Mouse (Mus musculus) embryonic stem cell, embryonic (primary cell): ENCODE results near the gene Armh2.
"Not testable (repeated sequence)": the region's sequence is repeated elsewhere in the genome, so short reads cannot be mapped to it uniquely, and the experiment has no call there.

ENCODE experiments used
- CTCF ChIA-PET, 4 experiments: fragments of 300-600 bp in 2 of 4; fragments of 350-600 bp in 2 of 4; sonication (Branson Sonifier 250); formaldehyde crosslinking; loops; one replicate each; lab custom pipeline; 2022; ENCODE audit warnings: inconsistent platforms in 2 of 4; lab: Charles Lee
- POLR2A ChIA-PET, 4 experiments: fragments of 300-600 bp in 2 of 4; fragments of 350-600 bp in 2 of 4; sonication (Branson Sonifier 250); formaldehyde crosslinking; loops; one replicate each; lab custom pipeline; 2022; ENCODE audit warnings: antibody characterized with exemption in 4 of 4, inconsistent platforms in 1 of 4; lab: Charles Lee

Gene Armh2

DNA sequence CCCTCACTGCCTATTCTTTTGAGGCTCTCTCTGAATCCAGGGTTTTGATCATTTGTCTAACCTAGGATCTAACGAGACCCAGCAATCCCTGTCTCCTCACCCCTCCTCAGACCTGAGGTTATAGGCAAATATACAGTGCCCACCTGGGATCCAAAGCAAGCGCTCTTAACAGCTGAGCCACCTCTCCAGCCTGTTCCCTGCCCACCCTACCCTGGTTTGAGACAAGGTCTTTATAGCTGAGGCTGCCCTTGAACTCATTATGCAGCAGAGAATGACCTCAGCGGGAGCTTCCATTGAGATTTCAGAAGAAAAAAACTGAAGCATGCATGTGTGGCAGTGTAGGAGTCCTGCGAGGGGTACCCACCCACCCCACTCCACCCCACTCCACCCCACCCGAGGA is 6.5 kb upstream of the Armh2 start:
- CTCF ChIA-PET: interaction anchor here in 1 of 4 experiments (1.6 kb wide), 1 partner anchor 21 kb away, joined by 4 read pairs; no protein-coding TSS in a partner anchor

DNA sequence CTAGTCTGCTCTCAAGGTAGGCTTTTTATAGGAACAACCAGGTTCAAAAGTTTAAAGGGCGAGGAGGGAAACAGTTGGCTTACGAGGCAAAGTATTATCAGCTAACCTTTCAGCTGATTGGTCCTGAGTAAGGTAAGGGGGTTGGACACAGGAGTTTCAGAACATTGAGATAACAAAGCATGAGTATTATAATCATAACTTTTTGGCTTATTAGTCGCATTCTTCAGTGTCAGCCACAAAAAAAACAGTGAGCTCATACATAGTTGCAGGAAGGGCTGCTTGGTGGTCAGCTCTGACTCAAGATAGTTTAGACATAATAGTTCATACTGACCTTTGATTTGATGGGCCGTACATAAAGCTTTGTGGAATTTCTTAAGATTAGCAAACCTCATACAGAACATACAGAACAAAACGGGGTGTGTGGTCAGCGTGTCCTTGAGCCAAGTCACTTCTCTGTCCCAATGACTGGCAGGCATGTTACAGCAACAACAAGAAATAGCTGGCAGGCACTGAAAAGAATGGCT is 5.4 kb upstream of the Armh2 start:
- CTCF ChIA-PET: interaction anchor here in 2 of 4 experiments (1.0 to 1.6 kb wide), 2 partner anchors 14 to 22 kb away, joined by 3 to 4 read pairs; no protein-coding TSS in a partner anchor

More for the DNA sequence above, 6.5 kb upstream of the Armh2 start:
- POLR2A ChIA-PET: interaction anchor here in 2 of 4 experiments (1.2 to 1.8 kb wide), 5 partner anchors 9 to 69 kb away, joined by 3 to 5 read pairs (median 3); partner anchors contain the start of gene Gmnn (in 1 of the 2)

DNA sequence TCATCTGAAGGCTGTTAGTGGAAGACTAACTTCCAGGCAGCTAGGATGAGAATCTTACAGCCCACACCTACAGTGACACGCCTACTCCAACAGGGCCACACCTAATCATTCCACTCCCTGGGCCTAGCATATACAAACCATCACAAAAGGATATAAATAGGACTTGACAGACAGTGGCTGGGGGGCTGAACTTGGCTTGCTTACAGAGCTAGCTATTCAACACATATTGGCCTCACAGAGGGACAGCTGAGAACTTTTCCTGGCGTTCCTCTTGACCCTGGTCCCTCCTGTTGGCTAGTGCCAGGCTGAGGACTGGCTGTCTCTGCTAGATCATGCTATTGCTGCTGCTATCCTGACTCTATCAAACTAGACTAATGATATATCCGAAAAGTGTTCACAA is 6.8 kb downstream of the Armh2 start:
- POLR2A ChIA-PET: interaction anchor here in 3 of 4 experiments (0.9 to 8.8 kb wide), 4 partner anchors 11 to 14 kb away, joined by 3 to 67 read pairs (median 7); partner anchors contain the start of gene Gmnn (in 3 of the 3)

More for the DNA sequence above, 5.4 kb upstream of the Armh2 start:
- POLR2A ChIA-PET: interaction anchor here in 2 of 4 experiments (0.9 to 2.3 kb wide), 5 partner anchors 16 to 67 kb away, joined by 3 to 5 read pairs (median 4); partner anchors contain the start of gene Gmnn (in 1 of the 2)

DNA sequence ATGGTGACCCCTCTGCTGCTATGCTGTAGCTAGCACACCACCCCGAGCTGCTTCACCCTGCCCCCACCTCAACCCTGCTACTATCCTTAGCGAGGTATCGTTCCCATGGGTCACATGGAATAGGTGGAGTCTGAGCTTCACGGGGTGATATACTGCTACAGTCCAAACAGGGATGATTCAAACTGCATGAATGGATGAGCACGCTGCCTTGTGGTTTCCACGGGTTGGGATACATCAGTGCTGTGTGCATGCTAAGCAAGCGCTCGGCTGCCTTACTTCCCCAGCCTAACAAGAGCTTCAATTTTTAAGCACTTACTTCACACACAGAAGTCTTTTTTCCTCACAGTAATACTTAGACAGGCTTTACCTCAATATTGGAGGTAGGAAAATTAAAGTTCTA is 9.8 kb downstream of the Armh2 start:
- ChIA-PET CTCF (interaction anchor here in 2 of 4 experiments (0.6 to 1.0 kb wide), 2 partner anchors 10 to 37 kb away, joined by 3 read pairs; no protein-coding TSS in a partner anchor), POLR2A (interaction anchor here (0.9 to 8.8 kb wide), 11 partner anchors 8 to 987 kb away, joined by 3 to 67 read pairs (median 3); partner anchors contain the start of genes Armh2 (in 2 of the 4), Gmnn (in 2 of the 4), Hist1h1a (in 1 of the 4) and Tdp2 (in 1 of the 4))

More for the DNA sequence above, 6.8 kb downstream of the Armh2 start:
- CTCF ChIA-PET: interaction anchor here in 1 of 4 experiments (0.6 kb wide), 1 partner anchor 436 kb away, joined by 10 read pairs; no protein-coding TSS in a partner anchor

DNA sequence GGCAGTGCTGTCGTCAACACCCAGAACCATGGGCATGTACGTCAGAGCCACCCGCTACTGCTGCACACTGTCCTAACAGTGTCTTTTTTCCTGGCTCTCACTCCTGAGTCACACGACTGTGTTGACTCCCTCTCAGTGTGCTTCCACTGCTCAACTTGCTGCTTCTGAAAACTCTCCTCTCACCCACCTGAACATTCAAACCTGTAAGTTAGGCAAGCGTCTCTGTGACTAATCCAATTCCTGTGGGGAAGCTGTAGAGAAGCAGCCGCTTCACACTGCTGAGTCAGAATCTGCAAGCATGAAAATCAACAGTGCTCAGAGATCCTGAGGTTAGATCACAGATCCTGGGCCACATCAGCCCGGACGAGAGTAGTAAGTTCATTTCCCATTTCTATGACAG is 10.4 kb downstream of the Armh2 start:
- ChIA-PET POLR2A (interaction anchor here in 1 of 4 experiments (0.8 to 8.8 kb wide), 7 partner anchors 8 to 49 kb away, joined by 4 to 67 read pairs (median 8); partner anchors contain the start of genes Armh2 and Gmnn), CTCF (interaction anchor here in 1 of 4 experiments (1.0 kb wide), 1 partner anchor 38 kb away, joined by 3 read pairs; no protein-coding TSS in a partner anchor)

DNA sequence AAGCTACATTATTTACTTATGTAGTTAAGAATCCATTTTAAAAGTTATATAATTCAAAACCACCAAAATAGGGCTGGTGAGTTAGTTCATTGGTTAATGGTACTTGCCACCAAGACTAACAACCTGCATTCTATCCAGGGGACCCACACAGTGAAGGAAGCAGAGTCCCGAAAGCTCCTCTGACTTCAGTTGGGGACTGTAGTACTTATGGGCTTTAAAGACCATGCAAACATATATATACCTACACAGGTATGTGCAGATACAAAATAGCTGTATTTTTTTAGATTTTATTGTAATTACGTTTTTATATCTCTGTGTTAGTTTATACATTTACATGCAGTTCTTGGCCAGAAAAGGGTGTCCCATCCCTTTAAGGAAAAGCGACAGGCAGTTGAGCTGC is 15.7 kb downstream of the Armh2 start:
- ChIA-PET CTCF (no interaction called here), POLR2A (interaction anchor here in 2 of 4 experiments (0.6 to 7.2 kb wide), 10 partner anchors 10 to 447 kb away, joined by 3 to 67 read pairs (median 3); no protein-coding TSS in a partner anchor)

DNA sequence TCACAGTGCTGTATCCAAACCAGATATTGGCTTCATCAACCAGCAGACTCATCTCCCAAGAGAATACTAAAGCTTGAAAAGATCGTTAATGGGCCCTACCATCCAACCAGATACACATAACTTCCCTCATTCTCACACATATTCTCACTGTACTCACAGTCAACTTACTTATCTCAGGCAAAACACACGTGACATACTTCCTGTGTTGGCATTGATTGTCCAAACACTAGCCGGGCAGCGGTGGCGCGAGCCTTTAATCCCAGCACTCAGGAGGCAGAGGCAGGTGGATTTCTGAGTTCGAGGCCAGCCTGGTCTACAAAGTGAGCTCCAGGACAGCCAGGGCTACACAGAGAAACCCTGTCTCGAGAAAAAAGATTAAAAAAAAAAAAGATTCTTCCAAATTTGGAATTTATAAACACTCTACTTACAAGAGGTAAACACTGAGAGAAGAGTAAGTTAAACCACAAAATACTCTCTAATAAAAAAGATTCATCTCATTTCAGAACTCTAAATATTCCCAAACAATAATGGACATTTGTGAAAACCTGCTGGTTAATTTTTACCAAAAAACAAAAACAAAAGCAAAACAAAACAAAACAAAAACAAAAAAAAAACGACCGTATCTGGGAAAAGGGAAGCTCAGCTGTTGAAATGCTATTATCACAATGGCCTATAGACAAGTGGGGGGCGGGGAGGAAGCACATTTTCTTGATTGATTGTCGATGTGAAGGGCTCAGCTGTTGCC is 17.0 kb downstream of the Armh2 start:
- ChIA-PET CTCF (no interaction called here), POLR2A (interaction anchor here in 3 of 4 experiments (0.6 to 7.2 kb wide), 10 partner anchors 11 to 158 kb away, joined by 3 to 67 read pairs (median 4); no protein-coding TSS in a partner anchor)

DNA sequence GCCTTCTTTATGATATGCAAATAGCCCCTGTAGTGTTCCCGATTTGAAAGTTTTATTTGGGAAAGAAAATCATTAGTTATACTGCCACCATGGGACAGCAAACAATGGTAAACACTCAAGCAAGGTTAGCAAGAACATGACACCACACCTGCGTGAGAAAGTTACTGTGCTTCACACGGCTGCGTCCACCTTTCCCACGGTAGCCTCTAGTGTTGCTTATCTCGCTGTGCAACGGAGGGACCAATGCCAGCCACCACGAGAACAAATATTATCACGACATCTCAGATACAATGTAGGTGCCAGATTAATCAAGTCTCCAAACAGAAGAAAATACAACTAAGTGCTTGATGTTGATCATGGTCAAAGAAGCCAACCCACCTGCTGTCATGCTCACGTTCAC is 18.4 kb downstream of the Armh2 start:
- ChIA-PET POLR2A (interaction anchor here in 2 of 4 experiments (1.4 to 7.2 kb wide), 5 partner anchors 13 to 58 kb away, joined by 3 to 67 read pairs (median 7); no protein-coding TSS in a partner anchor), CTCF (no interaction called here)

DNA sequence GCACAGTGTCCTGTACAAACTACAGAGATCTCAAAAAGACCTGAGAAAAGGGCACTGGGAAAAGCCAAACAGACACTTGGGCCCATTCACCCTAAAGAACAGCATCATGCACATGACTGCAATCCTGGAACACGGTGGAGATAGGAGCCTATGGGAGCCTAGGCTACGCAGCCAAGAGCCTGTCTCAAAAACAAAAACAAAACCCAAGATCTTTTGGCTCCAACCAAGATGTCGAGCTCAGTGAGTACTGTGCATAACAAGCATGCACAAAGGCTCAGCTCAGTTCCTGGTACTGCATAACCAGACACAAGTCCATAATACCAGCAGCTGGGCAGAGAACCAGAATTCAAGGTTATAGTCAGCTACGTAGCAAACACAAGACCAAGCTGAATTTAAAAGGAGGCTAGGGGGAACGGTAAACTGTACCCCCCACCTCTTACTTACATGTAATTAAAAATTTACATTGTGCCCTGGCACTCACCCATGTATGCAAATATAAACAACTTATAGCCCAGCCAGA is 19.4 kb downstream of the Armh2 start:
- CTCF ChIA-PET: no interaction called here
- POLR2A ChIA-PET: interaction anchor here (0.9 to 7.2 kb wide), 12 partner anchors 8 to 997 kb away, joined by 3 to 67 read pairs (median 6); partner anchors contain the start of gene Hist1h1a (in 1 of the 4)

DNA sequence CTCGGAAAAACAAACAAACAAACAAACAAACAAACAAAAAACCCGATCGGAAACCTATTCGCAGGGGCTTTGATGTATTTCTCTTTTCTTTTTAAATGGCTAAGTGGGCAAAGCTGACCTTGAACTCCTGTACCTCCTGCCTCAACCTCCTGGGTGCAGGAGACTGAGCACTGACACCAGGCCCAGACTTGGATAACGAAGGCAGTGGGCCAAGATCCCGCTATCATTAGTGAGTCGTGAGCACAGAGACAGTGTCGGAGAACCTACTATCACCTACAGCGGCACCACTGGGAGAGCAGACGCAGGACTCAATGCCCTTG is 20.0 kb downstream of the Armh2 start:
- ChIA-PET CTCF (interaction anchor here in 1 of 4 experiments (0.6 to 1.3 kb wide), 2 partner anchors 178 to 294 kb away, joined by 3 read pairs; no protein-coding TSS in a partner anchor), POLR2A (interaction anchor here (0.6 to 7.2 kb wide), 31 partner anchors 7 to 1001 kb away, joined by 3 to 67 read pairs (median 4); partner anchors contain the start of gene Hist1h1a (in 2 of the 4))

DNA sequence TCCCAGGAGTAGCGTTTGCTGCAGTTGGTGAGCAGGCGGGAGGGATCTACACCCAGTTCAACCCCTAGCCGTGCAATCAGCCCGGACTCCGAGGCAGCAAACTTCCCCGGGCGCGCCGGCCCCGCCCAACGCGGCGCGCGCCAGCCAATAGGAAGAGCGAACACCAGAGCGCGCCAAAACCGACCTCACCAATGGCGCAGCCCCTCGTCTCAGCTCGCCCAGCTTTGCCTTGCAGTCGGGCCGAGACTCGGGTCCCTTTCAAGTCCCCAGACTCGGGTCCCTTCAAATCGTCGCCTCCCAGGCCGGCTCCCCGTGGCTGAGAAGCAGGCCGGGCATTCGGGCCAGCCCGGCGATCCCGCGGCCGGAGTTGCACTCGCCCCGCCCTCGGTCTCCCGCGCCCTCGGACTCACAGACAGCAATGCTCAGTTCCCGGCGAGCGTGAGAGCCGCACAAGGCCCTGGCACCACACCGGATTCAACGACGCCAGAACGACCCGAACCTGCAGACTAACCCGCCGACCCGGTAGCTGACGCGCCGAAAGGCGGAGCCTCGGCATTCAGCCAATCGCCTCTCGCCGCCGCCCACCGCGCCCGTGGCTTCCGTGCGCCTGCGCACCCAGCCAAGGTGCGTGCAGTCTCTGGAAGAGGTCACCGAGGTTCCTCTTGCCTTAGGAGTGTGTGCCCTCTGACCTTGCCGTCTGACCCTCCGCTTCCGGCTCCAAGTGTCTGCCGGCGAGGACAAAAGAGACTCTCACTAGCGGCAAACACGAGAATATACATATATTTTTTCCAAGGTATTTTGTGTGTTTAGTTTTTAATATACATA is 20.6 kb downstream of the Armh2 start, which contains the start of gene Gmnn:
Gene Gmnn (minus strand): TSS at position 521 of the 825 bp plus-strand sequence.
- ChIA-PET CTCF (interaction anchor here in 1 of 4 experiments (0.6 to 1.3 kb wide), 2 partner anchors 177 to 293 kb away, joined by 3 read pairs; no protein-coding TSS in a partner anchor), POLR2A (interaction anchor here (0.6 to 7.2 kb wide), 41 partner anchors 8 to 1014 kb away, joined by 3 to 67 read pairs (median 3); partner anchors contain the start of gene Hist1h1a (in 2 of the 4))

DNA sequence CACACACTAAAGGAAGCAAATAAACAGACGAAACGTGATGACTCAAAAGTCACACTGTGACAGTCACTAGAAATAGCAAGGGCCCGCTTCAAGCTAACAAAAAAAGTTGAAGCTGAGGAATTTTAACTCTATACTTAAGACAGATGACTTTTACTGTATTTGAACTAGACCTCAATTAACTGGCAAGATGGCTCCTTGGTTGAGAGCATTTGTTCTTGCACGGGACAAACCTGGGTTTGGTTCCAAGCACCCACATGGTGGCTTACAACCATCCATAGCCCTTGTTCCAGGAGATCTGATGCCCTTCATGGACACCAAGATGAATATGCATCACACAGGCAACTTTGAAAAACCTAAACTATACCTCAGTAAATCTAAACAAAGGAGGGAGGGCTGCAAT is 21.2 kb downstream of the Armh2 start:
- POLR2A ChIA-PET: interaction anchor here (0.6 to 7.2 kb wide), 30 partner anchors 9 to 1015 kb away, joined by 3 to 67 read pairs (median 4); no protein-coding TSS in a partner anchor
- CTCF ChIA-PET: interaction anchor here in 1 of 4 experiments (1.3 kb wide), 1 partner anchor 293 kb away, joined by 3 read pairs; no protein-coding TSS in a partner anchor

DNA sequence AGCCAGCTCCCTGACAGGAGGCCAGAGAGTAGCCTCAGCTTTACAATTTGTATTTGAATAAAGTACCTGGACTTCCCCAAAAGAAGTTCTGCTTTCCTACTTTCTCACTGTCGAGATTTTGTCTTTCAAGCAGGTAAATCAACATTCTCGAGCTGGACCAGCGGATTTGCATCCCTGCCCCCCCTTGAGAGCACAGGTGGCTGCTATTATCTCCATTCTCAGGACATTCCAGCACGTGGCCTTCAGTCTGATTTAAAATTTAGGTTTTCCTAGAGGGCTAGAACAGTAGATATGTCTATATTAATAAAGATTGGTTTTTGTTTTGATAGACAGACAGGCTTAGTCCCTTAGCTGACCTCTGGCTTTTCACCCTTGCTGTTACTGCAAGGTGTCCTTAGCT is 26.8 kb downstream of the Armh2 start:
- CTCF ChIA-PET: not testable (repeated sequence)
- POLR2A ChIA-PET: interaction anchor here in 1 of 4 experiments (0.6 to 0.7 kb wide), 2 partner anchors 33 to 65 kb away, joined by 3 read pairs; no protein-coding TSS in a partner anchor

DNA sequence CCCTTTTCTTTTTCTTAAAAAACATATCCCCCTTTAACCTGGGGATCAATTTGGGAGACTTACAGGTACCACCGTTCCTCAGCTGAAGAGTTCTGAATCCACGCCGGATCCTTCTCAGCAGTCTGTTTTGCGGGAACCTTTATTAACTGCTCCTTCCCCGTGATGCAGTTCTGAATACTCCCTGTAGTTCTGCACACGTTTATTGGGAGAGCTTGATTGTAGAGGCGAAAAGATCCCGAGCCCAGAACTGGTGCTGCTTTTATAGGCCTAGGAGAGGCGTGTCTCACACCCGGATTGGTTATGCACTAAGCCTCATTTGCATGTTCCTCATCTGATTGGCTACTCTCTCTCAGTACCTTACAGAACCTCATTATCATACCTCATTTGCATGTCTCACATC is 30.4 kb downstream of the Armh2 start:
- CTCF ChIA-PET, POLR2A ChIA-PET: not testable (repeated sequence)

DNA sequence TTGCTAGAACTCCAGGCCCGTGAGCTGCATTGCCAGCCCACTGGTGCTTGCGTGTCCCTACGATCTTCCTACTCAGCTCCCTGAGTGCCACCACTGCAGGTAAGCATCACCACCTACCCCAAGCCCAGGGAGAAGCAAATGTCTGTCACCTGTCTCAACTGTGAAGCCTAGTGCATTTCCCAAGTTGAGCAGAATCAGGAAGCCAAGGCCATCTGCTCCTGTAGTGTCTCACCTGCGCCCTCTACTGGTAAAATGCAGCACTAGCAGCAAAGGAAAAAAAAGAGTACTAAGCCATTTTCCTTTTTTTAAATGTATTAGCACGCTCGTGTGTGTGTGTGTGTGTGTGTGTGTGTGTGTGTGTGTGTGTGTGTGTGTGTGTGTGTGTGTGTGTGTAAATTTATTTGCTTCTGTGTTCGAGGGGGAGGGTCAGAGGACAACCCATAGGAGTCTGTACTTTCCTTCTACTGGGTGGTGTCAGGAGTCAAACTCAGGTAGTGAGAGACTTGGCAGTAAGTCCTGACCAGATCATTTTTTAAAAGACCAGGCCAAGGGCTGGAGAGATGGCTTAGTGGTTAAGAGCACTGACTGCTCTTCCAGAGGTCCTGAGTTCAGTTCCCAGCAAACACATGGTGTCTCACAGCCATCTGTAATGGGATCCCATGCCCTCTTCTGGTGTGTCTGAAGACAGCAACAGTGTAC is 35.3 kb downstream of the Armh2 start:
- ChIA-PET POLR2A (interaction anchor here in 2 of 4 experiments (1.3 to 2.0 kb wide), 3 partner anchors 15 to 24 kb away, joined by 4 to 6 read pairs (median 5); partner anchors contain the start of gene Gmnn (in 1 of the 2)), CTCF (interaction anchor here in 3 of 4 experiments (0.6 to 1.3 kb wide), 7 partner anchors 10 to 339 kb away, joined by 3 to 5 read pairs (median 3); no protein-coding TSS in a partner anchor)

DNA sequence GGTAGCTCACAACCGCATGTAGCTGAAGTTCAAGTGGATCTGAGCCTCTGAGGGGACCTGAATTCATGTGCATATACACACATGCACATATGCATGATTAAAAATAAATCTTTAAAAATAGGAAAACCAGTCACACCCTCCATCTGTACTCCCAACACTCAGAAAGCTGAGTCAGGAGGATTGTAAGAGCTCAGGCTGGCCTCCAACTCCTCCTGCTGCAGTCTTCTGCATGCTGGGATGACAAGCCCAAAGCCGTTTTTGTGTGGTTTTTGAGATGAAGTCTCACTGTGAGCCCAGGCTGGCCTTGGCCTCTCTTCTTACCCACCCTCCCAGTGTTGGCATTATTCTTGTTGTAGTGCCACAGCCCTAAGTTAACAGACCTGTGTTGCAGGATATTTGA is 37.0 kb downstream of the Armh2 start:
- ChIA-PET CTCF (no interaction called here), POLR2A (interaction anchor here in 2 of 4 experiments (0.6 to 1.4 kb wide), 3 partner anchors 15 to 17 kb away, joined by 3 to 4 read pairs (median 3); partner anchors contain the start of gene Gmnn (in 2 of the 2))
